Mouse (Mus musculus) lung, embryonic 15.5 days (tissue): ENCODE measurements around the gene Slc39a8. TPM values are rescaled to one million over a fixed set of nuclear protein-coding genes. Genes with fewer than 3 reads are reported as not detected.

Experiments
- ATAC-seq: fragments of 200-750 bp; cut with Nextera tagmentation; 2 replicates; pipeline ENCODE4 v1.8.0; 2017; ENCODE audit warnings: moderate number of reproducible peaks, borderline replicate concordance; ENCODE audit not compliant: low FRiP score, low TSS enrichment; ENCODE audit errors: extremely low read depth
- H3K27ac ChIP-seq: fragments of 300-500 bp; sonication (generic); 2 replicates; pipeline ENCODE4 v1.5.1; 2015; ENCODE audit warnings: moderate library complexity, mild to moderate bottlenecking, inconsistent platforms
- H3K27me3 ChIP-seq: fragments of 300-500 bp; sonication (generic); 2 replicates; pipeline ENCODE4 v1.6.1; 2015; ENCODE audit warnings: inconsistent platforms
- H3K36me3 ChIP-seq: fragments of 300-500 bp; sonication (generic); 2 replicates; pipeline ENCODE4 v1.6.1; 2015; ENCODE audit warnings: inconsistent platforms
- H3K4me1 ChIP-seq: fragments of 300-500 bp; sonication (generic); 2 replicates; pipeline ENCODE4 v1.6.1; 2015; ENCODE audit warnings: inconsistent platforms
- H3K4me2 ChIP-seq: fragments of 300-500 bp; sonication (generic); 2 replicates; pipeline ENCODE4 v1.6.1; 2015; ENCODE audit warnings: inconsistent platforms, mild to moderate bottlenecking, moderate library complexity
- H3K4me3 ChIP-seq: fragments of 300-500 bp; sonication (generic); 2 replicates; pipeline ENCODE4 v1.5.1; 2015; ENCODE audit warnings: mild to moderate bottlenecking, inconsistent platforms
- H3K9ac ChIP-seq: fragments of 300-500 bp; sonication (generic); 2 replicates; pipeline ENCODE4 v1.6.1; 2015; ENCODE audit warnings: inconsistent platforms
- H3K9me3 ChIP-seq: fragments of 300-500 bp; sonication (generic); 2 replicates; pipeline ENCODE4 v1.6.1; 2016; ENCODE audit warnings: inconsistent platforms
- WGBS: fragments of 180-500 bp; shearing (Covaris S2); methylation state at CpG from one replicate; pipeline ENCODE4 v1.1.7; 2015; 5-methylcytosine and 5-hydroxymethylcytosine counted together
- polyA plus RNA-seq: library from polyadenylated mRNA; unstranded; fragments of >200 nt; fragmentation: Nextera tagmentation; extraction: Ambion mirVana; gene quantifications from 2 replicates; pipeline ENCODE4 v1.2.1, GENCODE M21; 2015

Slc39a8 gene
- polyA plus RNA-seq, 1 experiment from 2014 or later = 23.9 TPM

GRCm38 (mm10) chr3:135886659-135887027, 61.6 kb downstream of the Slc39a8 start:
- H3K4me3 ChIP-seq = no peak overlapping the region
- WGBS = 37% methylated on average over 12 of the region's 12 CpGs
- no peaks in the 10 kb centered on the region for H3K27me3 ChIP-seq
- no peak for ATAC-seq
- H3K4me2 ChIP-seq = no peak overlapping the region
- H3K9me3 ChIP-seq = no peaks in the 10 kb centered on the region
- H3K27ac ChIP-seq = no peak overlapping the region
- no peak overlapping the region for H3K9ac ChIP-seq
- H3K36me3 ChIP-seq = no peaks in the 10 kb centered on the region
- no peaks in the 10 kb centered on the region for H3K4me1 ChIP-seq

GRCm38 (mm10) chr3:135887033-135887855, 62.2 kb downstream of the Slc39a8 start:
- Histone ChIP-seq H3K27me3 (no peaks in the 10 kb centered on the region), H3K36me3 (no peaks in the 10 kb centered on the region), H3K9me3 (no peaks in the 10 kb centered on the region), H3K9ac (no peak overlapping the region), H3K4me1 (no peaks in the 10 kb centered on the region), H3K4me2 (no peak overlapping the region), H3K27ac (no peak overlapping the region), H3K4me3 (no peak overlapping the region)
- 78% methylated on average over 9 of the region's 9 CpGs for WGBS
- ATAC-seq = no peak

GRCm38 (mm10) chr3:135887856-135888155, 62.7 kb downstream of the Slc39a8 start:
- Histone ChIP-seq H3K36me3 (no peaks in the 10 kb centered on the region), H3K4me3 (no peak overlapping the region), H3K27me3 (no peaks in the 10 kb centered on the region), H3K27ac (no peak overlapping the region), H3K4me1 (no peaks in the 10 kb centered on the region), H3K9me3 (no peaks in the 10 kb centered on the region), H3K4me2 (no peak overlapping the region), H3K9ac (no peak overlapping the region)
- WGBS = 78% methylated on average over 5 of the region's 5 CpGs
- ATAC-seq = no peak

GRCm38 (mm10) chr3:135889401-135889800, 64.3 kb downstream of the Slc39a8 start:
- no peaks in the 10 kb centered on the region for H3K27me3 ChIP-seq
- H3K4me2 ChIP-seq = no peak overlapping the region
- no peak overlapping the region for H3K9ac ChIP-seq
- no peak overlapping the region for H3K4me3 ChIP-seq
- no peak overlapping the region for H3K27ac ChIP-seq
- H3K9me3 ChIP-seq = no peaks in the 10 kb centered on the region
- no peaks in the 10 kb centered on the region for H3K4me1 ChIP-seq
- ATAC-seq = no peak
- no peaks in the 10 kb centered on the region for H3K36me3 ChIP-seq

- Histone ChIP-seq H3K36me3 (no peaks in the 10 kb centered on the region), H3K4me3 (no peak overlapping the region), H3K4me2 (no peak overlapping the region), H3K9ac (no peak overlapping the region), H3K27me3 (no peaks in the 10 kb centered on the region), H3K9me3 (no peaks in the 10 kb centered on the region), H3K4me1 (no peaks in the 10 kb centered on the region), H3K27ac (no peak overlapping the region)
- ATAC-seq = no peak
- whole genome bisulfite sequencing = 84% methylated on average over 1 of the region's 1 CpGs
Measured at GRCm38 (mm10) chr3:135903366-135903765, 78.3 kb downstream of the Slc39a8 start.

GRCm38 (mm10) chr3:135904881-135905280, 79.8 kb downstream of the Slc39a8 start:
- Histone ChIP-seq H3K9me3 (no peaks in the 10 kb centered on the region), H3K4me2 (no peak overlapping the region), H3K4me3 (no peak overlapping the region), H3K36me3 (no peaks in the 10 kb centered on the region), H3K27me3 (no peaks in the 10 kb centered on the region), H3K27ac (no peak overlapping the region), H3K4me1 (no peaks in the 10 kb centered on the region), H3K9ac (no peak overlapping the region)
- WGBS = 36% methylated on average over 6 of the region's 6 CpGs
- ATAC-seq = no peak

GRCm38 (mm10) chr3:135905729-135906128, 80.7 kb downstream of the Slc39a8 start:
- ATAC-seq = no peak
- no peak overlapping the region for H3K9ac ChIP-seq
- H3K4me3 ChIP-seq = no peak overlapping the region
- H3K4me1 ChIP-seq = no peaks in the 10 kb centered on the region
- no peaks in the 10 kb centered on the region for H3K36me3 ChIP-seq
- no peaks in the 10 kb centered on the region for H3K9me3 ChIP-seq
- no peak overlapping the region for H3K27ac ChIP-seq
- WGBS = 93% methylated on average over 1 of the region's 1 CpGs
- H3K27me3 ChIP-seq = no peaks in the 10 kb centered on the region
- no peak overlapping the region for H3K4me2 ChIP-seq

- ATAC-seq = no peak
- Histone ChIP-seq H3K4me1 (no peaks in the 10 kb centered on the region), H3K27ac (no peak overlapping the region), H3K36me3 (no peaks in the 10 kb centered on the region), H3K9ac (no peak overlapping the region), H3K4me3 (no peak overlapping the region), H3K9me3 (no peaks in the 10 kb centered on the region), H3K27me3 (no peaks in the 10 kb centered on the region), H3K4me2 (no peak overlapping the region)
- WGBS = 70% methylated on average over 3 of the region's 3 CpGs
Measured at GRCm38 (mm10) chr3:135907028-135907427, 81.9 kb downstream of the Slc39a8 start.

GRCm38 (mm10) chr3:135915941-135916340, 90.9 kb downstream of the Slc39a8 start:
- Histone ChIP-seq H3K4me1 (no peaks in the 10 kb centered on the region), H3K4me3 (no peak overlapping the region), H3K27ac (no peak overlapping the region), H3K27me3 (no peaks in the 10 kb centered on the region), H3K9me3 (no peaks in the 10 kb centered on the region), H3K4me2 (no peak overlapping the region), H3K9ac (no peak overlapping the region), H3K36me3 (no peaks in the 10 kb centered on the region)
- no peak for ATAC-seq
- 88% methylated on average over 4 of the region's 4 CpGs for WGBS

- Histone ChIP-seq H3K9ac (no peak overlapping the region), H3K4me2 (no peak overlapping the region), H3K4me3 (no peak overlapping the region), H3K36me3 (no peaks in the 10 kb centered on the region), H3K27ac (no peak overlapping the region), H3K4me1 (no peaks in the 10 kb centered on the region), H3K9me3 (no peaks in the 10 kb centered on the region), H3K27me3 (no peaks in the 10 kb centered on the region)
- no peak for ATAC-seq
- 66% methylated on average over 5 of the region's 5 CpGs for WGBS
Measured at GRCm38 (mm10) chr3:135918566-135919180, 93.6 kb downstream of the Slc39a8 start.

- no peak for ATAC-seq
- Histone ChIP-seq H3K27ac (no peak overlapping the region), H3K27me3 (no peaks in the 10 kb centered on the region), H3K36me3 (no peaks in the 10 kb centered on the region), H3K9ac (no peak overlapping the region), H3K9me3 (no peaks in the 10 kb centered on the region), H3K4me2 (no peak overlapping the region), H3K4me3 (no peak overlapping the region), H3K4me1 (no peaks in the 10 kb centered on the region)
- 60% methylated on average over 4 of the region's 4 CpGs for WGBS
Measured at GRCm38 (mm10) chr3:135919305-135919704, 94.2 kb downstream of the Slc39a8 start.

- no peak overlapping the region for H3K4me3 ChIP-seq
- H3K9me3 ChIP-seq = no peaks in the 10 kb centered on the region
- no peaks in the 10 kb centered on the region for H3K27me3 ChIP-seq
- H3K4me1 ChIP-seq = no peaks in the 10 kb centered on the region
- no peaks in the 10 kb centered on the region for H3K36me3 ChIP-seq
- 32% methylated on average over 1 of the region's 1 CpGs for WGBS
- no peak overlapping the region for H3K4me2 ChIP-seq
- no peak overlapping the region for H3K27ac ChIP-seq
- no peak overlapping the region for H3K9ac ChIP-seq
- no peak for ATAC-seq
Measured at GRCm38 (mm10) chr3:135926729-135927128, 101.7 kb downstream of the Slc39a8 start.
